Mouse (Mus musculus): ENCODE measurements around the gene Tbc1d17.

DNA sequence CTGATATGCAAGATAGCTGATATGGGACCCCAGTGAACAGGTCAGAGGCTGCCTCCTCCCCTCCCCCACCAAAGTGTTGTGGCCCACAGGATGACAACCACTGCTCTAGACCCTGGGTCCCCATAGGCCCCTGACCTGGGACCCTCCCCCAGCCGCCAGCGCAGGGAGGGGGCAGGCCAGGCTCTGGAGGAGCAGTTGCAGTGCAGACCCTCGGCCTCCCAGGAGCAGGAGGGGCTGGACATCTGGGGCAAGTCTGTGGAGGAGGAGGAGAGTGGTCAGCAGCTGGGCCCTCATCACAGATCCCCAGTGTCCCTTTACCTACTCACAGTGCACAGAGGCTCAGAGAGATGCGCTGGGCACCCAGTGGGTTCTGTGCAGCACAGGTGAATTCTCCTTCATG is 58.8 kb downstream of the Tbc1d17 start:
- TF ChIP-seq CTCF (conservative IDR thresholded peaks at IDR 0.05 in 1 of 2, IDR thresholded peaks at IDR 0.05 in 1 of 2; ENCODE audit: low read depth in 2 of 2, low read length in 2 of 2) (no peak), MEF2A (IDR thresholded peaks at IDR 0.05; ENCODE audit: borderline replicate concordance, low read depth, low read length) (no peak), NELFE (IDR thresholded peaks at IDR 0.05; ENCODE audit: low read depth, low read length) (no peak), POLR2AphosphoS2 (IDR thresholded peaks at IDR 0.05; ENCODE audit: low read depth, low read length) (no peak)
